ENCODE assay signal across 22 mouse cellular contexts in genomic region chr14:25242753-25243152, GRCm38 (mm10).
DNase-seq lines count a peak whose midpoint lies in the region; ATAC-seq and TF ChIP-seq lines count a peak whose summit lies in the region.
"Had no signal": no experiment of that assay in that cellular context is flagged by ENCODE, and none has a peak within 500 bp of the region (broad histone marks: within the 10 kb centered on the region; RNA-seq: fewer than 3 reads in every experiment).

No protein-coding gene starts in this region.

- peaks cover 13% of the 10 kb centered on the region; the same call in 1 of the 2 replicates for H3K4me1 ChIP-seq in hindbrain, embryonic 14.5 days (replicated peaks; ENCODE audit: control insufficient read depth, insufficient read depth, low read length)
- no peaks in the 10 kb centered on the region for H3K4me1 ChIP-seq in hindbrain, postnatal 0 days (ENCODE audit: insufficient read depth, low read length)
- H3K4me1 ChIP-seq in lung, postnatal 0 days (ENCODE audit: insufficient read depth, low read depth, low read length), result peaks cover 6% of the 10 kb centered on the region; the same call in 1 of the 2 replicates
- H3K4me1 ChIP-seq in limb, embryonic 14.5 days (ENCODE audit: control insufficient read depth, insufficient read depth, low read length), result peaks cover 18% of the 10 kb centered on the region
- H3K4me1 ChIP-seq: megakaryocyte, embryonic 14.5 days had no signal

- H3K27me3 ChIP-seq in hindbrain, embryonic 14.5 days (ENCODE audit: control insufficient read depth, insufficient read depth, low read length), result no peaks in the 10 kb centered on the region
- H3K27me3 ChIP-seq in hindbrain, postnatal 0 days (ENCODE audit: insufficient read depth, low read length), result no peaks in the 10 kb centered on the region
- no peaks in the 10 kb centered on the region for H3K27me3 ChIP-seq in lung, postnatal 0 days (replicated peaks; ENCODE audit: insufficient read depth, low read length)
- H3K27me3 ChIP-seq in limb, embryonic 14.5 days (ENCODE audit: control insufficient read depth, insufficient read depth, low read length), result no peaks in the 10 kb centered on the region
- H3K27me3 ChIP-seq: heart, embryonic 12.5 days; Patski had no signal

- H3K4me3 ChIP-seq in hindbrain, embryonic 14.5 days (replicated peaks; ENCODE audit: low read length), result no peak overlapping the region
- no peak overlapping the region for H3K4me3 ChIP-seq in hindbrain, postnatal 0 days (ENCODE audit: low read length)
- no peak overlapping the region for H3K4me3 ChIP-seq in lung, postnatal 0 days (ENCODE audit: low read depth, low read length)
- H3K4me3 ChIP-seq in limb, embryonic 14.5 days (replicated peaks; ENCODE audit: low read length), result no peak overlapping the region
- H3K4me3 ChIP-seq: gastrocnemius, adult 2 months; heart, embryonic 12.5 days; megakaryocyte, embryonic 14.5 days had no signal

- no peak overlapping the region for H3K4me2 ChIP-seq in hindbrain, embryonic 14.5 days (replicated peaks)
- no peak overlapping the region for H3K4me2 ChIP-seq in hindbrain, postnatal 0 days (ENCODE audit: low read depth, low read length)
- H3K4me2 ChIP-seq in lung, postnatal 0 days (replicated peaks; ENCODE audit: low read depth, low read length), result no peak overlapping the region
- H3K4me2 ChIP-seq in limb, embryonic 14.5 days (replicated peaks; ENCODE audit: low read depth, low read length, severe bottlenecking), result no peak overlapping the region
- H3K4me2 ChIP-seq: heart, embryonic 12.5 days; liver, embryonic 11.5 days had no signal

- no peak for DNase-seq in hindbrain, embryonic 14.5 days (ENCODE audit: low spot score)
- no peak for DNase-seq in hindbrain, postnatal 0 days (ENCODE audit: low spot score)
- peak; percentile 61 for DNase-seq in lung, postnatal 0 days (ENCODE audit: low spot score)
- no peak for DNase-seq in lung, postnatal 25 days (ENCODE audit: low spot score)
- DNase-seq in limb, embryonic 14.5 days (ENCODE audit: low spot score), result no peak
- DNase-seq in urinary bladder, adult 18-20 months (ENCODE audit: low spot score in 2 of 2), result no peak
- DNase-seq: adrenal gland, postnatal 25 days; B cell, adult 2 months; cerebellum, adult 18-20 months; cerebellum, postnatal 36 days; forebrain, postnatal 0 days; gastrocnemius, adult 2 months; heart, postnatal 4 days; layer of hippocampus, adult 9-11 months; lung, adult 2 months had no signal

- no peak for TF ChIP-seq POLR2A in limb, embryonic 14.5 days (IDR thresholded peaks at IDR 0.05; ENCODE audit: borderline replicate concordance, extremely low read depth, insufficient read depth, insufficient read length)

- no peak for ATAC-seq in hindbrain, embryonic 14.5 days (ENCODE audit: low FRiP score)
- no peak for ATAC-seq in hindbrain, postnatal 0 days
- ATAC-seq in lung, postnatal 0 days, result peak; percentile 42
- ATAC-seq in limb, embryonic 14.5 days (ENCODE audit: low FRiP score, low read depth), result no peak
- no peak for ATAC-seq in inflammation-experienced regulatory T-cells, adult 6 months
- ATAC-seq: activated CD4-positive, CD25-positive, alpha-beta regulatory T cell, adult 4 months; Patski had no signal

- no peaks in the 10 kb centered on the region for H3K9me3 ChIP-seq in hindbrain, embryonic 14.5 days (ENCODE audit: control insufficient read depth, low read length)
- H3K9me3 ChIP-seq in hindbrain, postnatal 0 days (ENCODE audit: low read length), result no peaks in the 10 kb centered on the region
- no peaks in the 10 kb centered on the region for H3K9me3 ChIP-seq in lung, postnatal 0 days (ENCODE audit: low read length)
- H3K9me3 ChIP-seq in limb, embryonic 14.5 days (ENCODE audit: control insufficient read depth, low read length), result no peaks in the 10 kb centered on the region
- H3K9me3 ChIP-seq: heart, embryonic 12.5 days; megakaryocyte, embryonic 14.5 days had no signal

- H3K9ac ChIP-seq in hindbrain, embryonic 14.5 days, result no peak overlapping the region
- H3K9ac ChIP-seq in hindbrain, postnatal 0 days (replicated peaks; ENCODE audit: low read length), result no peak overlapping the region
- H3K9ac ChIP-seq in lung, postnatal 0 days (replicated peaks; ENCODE audit: low read depth), result no peak overlapping the region
- no peak overlapping the region for H3K9ac ChIP-seq in limb, embryonic 14.5 days (ENCODE audit: low read depth, low read length, severe bottlenecking)
- H3K9ac ChIP-seq: forebrain, postnatal 0 days; heart, embryonic 12.5 days had no signal

- peak overlapping the region; percentile 53; the same call in 1 of the 2 replicates for H3K27ac ChIP-seq in hindbrain, embryonic 14.5 days
- no peak overlapping the region for H3K27ac ChIP-seq in hindbrain, postnatal 0 days
- H3K27ac ChIP-seq in lung, postnatal 0 days (ENCODE audit: low read length), result no peak overlapping the region
- peak overlapping the region; percentile 55; the same call in 1 of the 2 replicates for H3K27ac ChIP-seq in limb, embryonic 14.5 days (replicated peaks; ENCODE audit: low read depth, low read length)
- H3K27ac ChIP-seq: gastrocnemius, adult 2 months; kidney, postnatal 0 days had no signal

- 84% methylated on average over 5 of the region's 5 CpGs for WGBS in hindbrain, embryonic 14.5 days
- 91% methylated on average over 5 of the region's 5 CpGs for WGBS in hindbrain, postnatal 0 days
- 24% methylated on average over 5 of the region's 5 CpGs for WGBS in lung, postnatal 0 days
- 64% methylated on average over 5 of the region's 5 CpGs for WGBS in limb, embryonic 14.5 days

- TF ChIP-seq EP300 in lung, postnatal 0 days (IDR thresholded peaks at IDR 0.05), result peak; percentile 79

- no peak for TF ChIP-seq CTCF in hindbrain, postnatal 0 days (IDR thresholded peaks at IDR 0.05; ENCODE audit: low read depth)
- TF ChIP-seq CTCF in lung, postnatal 0 days (IDR thresholded peaks at IDR 0.05), result no peak

- no peaks in the 10 kb centered on the region for H3K36me3 ChIP-seq in hindbrain, embryonic 14.5 days (replicated peaks; ENCODE audit: control insufficient read depth, insufficient read depth)
- H3K36me3 ChIP-seq in hindbrain, postnatal 0 days (ENCODE audit: insufficient read depth, low read length), result no peaks in the 10 kb centered on the region
- H3K36me3 ChIP-seq in lung, postnatal 0 days (ENCODE audit: insufficient read depth, low read length), result no peaks in the 10 kb centered on the region
- no peaks in the 10 kb centered on the region for H3K36me3 ChIP-seq in limb, embryonic 14.5 days (ENCODE audit: control insufficient read depth, insufficient read depth, low read length)
- H3K36me3 ChIP-seq: heart, embryonic 12.5 days had no signal

Comparison
In these comparisons a context has a peak if more than half of its experiments do, and no peak if none do; other contexts are left out.
1. H3K27ac ChIP-seq: peak in hindbrain, embryonic 14.5 days (single experiment) and limb, embryonic 14.5 days (single experiment); none in hindbrain, postnatal 0 days (single experiment) and lung, postnatal 0 days (single experiment).